Mouse (Mus musculus): ENCODE measurements around the gene Gm10639.
"Not testable (repeated sequence)": the region's sequence is repeated elsewhere in the genome, so short reads cannot be mapped to it uniquely, and the experiment has no call there.

Gm10639 gene

GRCm38 (mm10) chr9:78289723-78290122 is at the start of gene Gm10639:
TSS of gene Gm10639 (plus strand) at chr9:78289923.
- DNase-seq = not testable (repeated sequence)

DNA sequence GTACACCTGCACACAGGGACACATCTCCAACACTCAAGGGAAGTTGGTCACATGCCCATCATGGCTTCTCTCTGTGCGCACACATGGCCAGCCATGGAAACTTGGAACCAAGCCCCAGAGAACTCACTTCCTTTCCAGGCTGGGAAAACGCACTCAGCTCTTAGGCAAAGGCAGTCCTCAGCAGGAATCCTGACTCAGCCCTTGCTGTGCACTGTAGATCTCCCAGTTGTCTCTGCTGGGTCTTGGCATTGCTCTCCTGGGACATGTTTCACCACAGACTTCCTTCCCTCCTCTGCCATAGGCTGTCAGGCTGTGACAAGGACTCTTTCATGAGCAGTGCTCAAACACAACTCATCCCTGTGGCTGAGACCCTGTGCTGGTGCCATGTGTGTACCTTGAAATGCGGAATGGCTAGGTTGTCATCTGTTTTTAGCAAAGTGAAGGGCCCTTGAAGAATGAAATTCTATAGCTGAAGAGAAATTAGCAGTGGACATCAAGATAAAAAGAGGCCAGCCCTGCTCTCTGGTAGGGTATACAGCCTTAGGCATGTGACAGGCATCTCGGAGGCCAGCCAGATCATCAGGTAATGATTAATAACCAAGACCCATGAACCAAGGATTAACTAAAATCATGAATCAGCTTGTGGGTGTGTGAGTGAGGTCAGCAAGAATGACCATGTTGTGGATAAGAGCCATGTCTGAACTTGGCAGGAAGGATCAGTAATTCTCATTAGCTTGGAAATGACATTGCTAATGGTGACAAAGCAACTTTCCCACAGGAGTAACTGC is 33.8 kb upstream of the Gm10639 start:
- DNase-seq = not testable (repeated sequence)

DNA sequence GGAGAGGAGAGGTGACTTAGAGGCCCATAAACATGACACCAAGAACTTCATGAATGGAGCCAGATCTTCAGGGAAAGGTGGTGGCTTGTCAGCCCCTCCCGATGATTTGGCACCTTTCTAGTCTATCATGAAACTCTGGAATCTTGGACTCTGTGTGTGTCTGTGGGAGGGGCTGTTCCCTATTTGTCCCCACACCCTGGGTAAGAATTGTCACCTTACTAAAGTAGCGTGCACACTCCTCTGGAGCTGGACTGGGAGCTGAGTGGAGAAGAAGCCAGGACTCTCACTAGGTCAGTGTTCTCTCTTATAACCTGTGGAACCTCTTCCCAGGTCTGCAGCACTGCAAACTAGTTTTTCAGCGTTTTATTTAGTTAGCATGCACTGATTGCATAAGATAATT is 32.8 kb upstream of the Gm10639 start, which contains the start of gene Gm3776:
TSS of gene Gm3776 (plus strand) at position 216 of the 400 bp plus-strand sequence.
- DNase-seq = not testable (repeated sequence)

GRCm38 (mm10) chr9:78259688-78260087 is 30.0 kb upstream of the Gm10639 start:
- DNase-seq = peak; percentile 38 to 63

DNA sequence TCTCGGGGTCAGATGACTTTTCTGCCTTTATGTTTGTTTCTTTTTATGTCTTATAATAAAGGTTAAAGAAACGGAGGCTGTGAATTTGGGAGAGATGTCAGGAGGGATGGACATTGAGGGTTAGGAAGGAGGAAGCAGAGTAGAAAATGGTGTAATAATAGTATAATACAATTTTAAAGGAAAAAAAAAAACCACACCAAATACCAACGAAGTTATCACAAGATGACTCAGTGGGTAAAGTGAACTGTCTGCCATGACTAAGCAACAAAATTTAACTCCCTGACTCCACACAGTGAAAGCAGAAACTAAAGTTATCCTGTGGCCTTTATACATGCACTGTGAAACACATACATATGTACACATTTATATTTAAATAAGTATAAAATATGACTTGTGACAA is 18.8 kb upstream of the Gm10639 start:
- DNase-seq = not testable (repeated sequence)

- DNase-seq = not testable (repeated sequence)
These were observed 7.6 kb upstream of the Gm10639 start for GRCm38 (mm10) chr9:78282002-78282711.

- DNase-seq = not testable (repeated sequence)
These were observed 660 bp upstream of the Gm10639 start for GRCm38 (mm10) chr9:78289063-78289462.

- DNase-seq = not testable (repeated sequence)
These were observed 2.7 kb downstream of the Gm10639 start for GRCm38 (mm10) chr9:78292462-78292861.

GRCm38 (mm10) chr9:78293683-78294082 is 4.0 kb downstream of the Gm10639 start:
- DNase-seq = not testable (repeated sequence)

GRCm38 (mm10) chr9:78294781-78295180 is 5.1 kb downstream of the Gm10639 start:
- DNase-seq = not testable (repeated sequence)

DNA sequence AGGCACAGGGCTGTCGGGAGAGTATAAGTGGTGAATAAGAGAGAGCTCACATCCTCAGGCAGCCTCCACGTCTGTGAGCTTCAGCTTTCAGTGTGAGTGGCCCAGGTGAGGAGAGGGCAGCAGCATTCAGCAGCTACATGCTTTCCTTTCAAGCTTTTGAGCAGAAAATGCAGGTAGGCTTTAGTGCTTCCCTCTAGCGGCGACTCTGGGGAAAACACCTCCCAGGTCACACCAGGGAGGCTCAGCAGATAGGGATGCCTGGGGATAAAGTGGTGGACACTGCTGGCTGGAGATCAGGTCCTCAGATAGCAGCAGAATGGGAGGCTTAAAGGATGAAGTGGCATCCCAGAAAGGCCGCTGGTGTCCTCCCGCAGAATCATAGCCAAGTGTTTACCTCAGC is 6.4 kb downstream of the Gm10639 start:
- peak in 1 of 2 experiments; percentile 35 for DNase-seq

DNA sequence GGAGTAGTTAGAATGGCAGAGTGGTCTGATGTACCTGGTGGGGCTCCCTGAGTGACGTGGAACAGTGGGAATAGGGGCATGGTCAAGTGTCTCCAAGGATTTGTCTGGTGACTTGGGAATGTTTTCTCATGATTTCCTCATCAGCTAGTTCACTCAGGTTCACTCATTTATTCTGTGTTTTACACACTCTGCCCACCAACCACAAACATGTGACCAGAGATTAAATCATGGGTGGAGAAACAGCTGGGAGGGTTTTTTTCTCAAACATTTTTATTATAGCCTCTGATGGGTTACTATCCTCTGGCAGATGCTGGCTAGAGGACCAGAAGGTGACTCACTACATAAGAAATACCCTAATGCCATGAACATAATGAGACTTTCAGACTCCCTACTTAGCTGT is 8.5 kb downstream of the Gm10639 start:
- DNase-seq = no peak

DNA sequence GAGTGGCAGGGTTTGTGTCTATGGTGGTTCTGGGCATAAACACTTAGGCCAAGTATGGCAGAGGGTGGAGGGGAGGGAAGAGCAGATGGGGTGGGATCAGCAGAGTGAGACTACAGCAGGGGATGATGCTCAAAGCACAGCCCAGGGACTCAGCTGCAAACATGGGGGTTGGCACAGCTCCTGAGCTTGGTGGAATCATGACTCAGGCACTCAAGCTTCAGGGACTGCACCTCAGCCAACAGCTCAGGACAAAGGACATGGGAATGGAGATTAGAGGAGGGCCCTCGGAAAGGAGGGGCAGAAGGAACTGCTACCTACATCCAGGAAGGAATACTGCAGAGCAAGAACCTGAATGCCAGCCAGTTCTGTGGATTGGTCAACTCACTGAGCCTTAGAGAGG is 9.4 kb downstream of the Gm10639 start:
- not testable (repeated sequence) for DNase-seq

DNA sequence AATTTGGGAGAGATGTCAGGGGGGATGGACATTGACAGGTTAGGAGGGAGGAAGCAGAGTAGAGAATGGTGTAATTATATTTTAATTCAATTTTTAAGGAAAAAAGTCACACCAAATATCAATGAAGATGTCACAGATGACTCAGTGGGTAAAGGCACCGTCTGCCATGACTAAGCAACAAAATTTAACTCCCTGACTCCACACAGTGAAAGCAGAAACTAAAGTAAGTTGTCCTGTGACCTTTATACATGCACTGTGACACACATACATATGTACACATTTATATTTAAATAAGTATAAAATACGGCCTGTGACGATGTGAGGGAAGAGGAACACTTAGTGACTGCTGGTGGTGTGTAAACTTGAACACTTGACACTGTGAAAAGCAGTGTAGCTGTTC is 18.4 kb downstream of the Gm10639 start:
- not testable (repeated sequence) for DNase-seq

GRCm38 (mm10) chr9:78314696-78315095 is 25.0 kb downstream of the Gm10639 start, which contains the start of gene Omt2a:
TSS of gene Omt2a (minus strand) at chr9:78314796.
- DNase-seq = no peak

GRCm38 (mm10) chr9:78319499-78319898 is 29.8 kb downstream of the Gm10639 start:
- no peak for DNase-seq

DNA sequence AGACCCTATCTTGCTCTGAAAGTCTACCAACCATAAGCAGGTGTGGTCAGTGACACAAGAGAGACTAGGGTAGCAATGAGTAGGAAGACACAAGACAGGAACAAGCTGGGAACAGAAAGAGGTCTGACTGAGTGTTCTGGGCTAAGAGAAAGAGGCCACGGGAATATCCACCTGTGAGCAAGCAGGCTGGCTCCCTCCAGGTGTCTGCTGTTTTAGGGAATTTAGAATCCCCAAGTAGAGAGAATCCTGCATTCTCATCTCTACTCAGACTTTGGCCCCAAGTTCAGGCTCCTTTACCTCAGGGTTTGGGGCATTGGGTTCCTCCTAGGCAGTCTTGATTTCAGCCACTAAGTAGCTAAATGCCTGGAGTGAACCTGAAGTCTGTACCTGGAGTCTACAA is 37.6 kb downstream of the Gm10639 start, which contains the start of gene Omt2b:
TSS of gene Omt2b (plus strand) at position 301 of the 400 bp plus-strand sequence.
- not testable (repeated sequence) for DNase-seq

- DNase-seq = not testable (repeated sequence)
These were observed 47.3 kb downstream of the Gm10639 start for GRCm38 (mm10) chr9:78337050-78337449.

GRCm38 (mm10) chr9:78340324-78340723 is 50.6 kb downstream of the Gm10639 start:
- DNase-seq = peak; percentile 26 to 44

DNA sequence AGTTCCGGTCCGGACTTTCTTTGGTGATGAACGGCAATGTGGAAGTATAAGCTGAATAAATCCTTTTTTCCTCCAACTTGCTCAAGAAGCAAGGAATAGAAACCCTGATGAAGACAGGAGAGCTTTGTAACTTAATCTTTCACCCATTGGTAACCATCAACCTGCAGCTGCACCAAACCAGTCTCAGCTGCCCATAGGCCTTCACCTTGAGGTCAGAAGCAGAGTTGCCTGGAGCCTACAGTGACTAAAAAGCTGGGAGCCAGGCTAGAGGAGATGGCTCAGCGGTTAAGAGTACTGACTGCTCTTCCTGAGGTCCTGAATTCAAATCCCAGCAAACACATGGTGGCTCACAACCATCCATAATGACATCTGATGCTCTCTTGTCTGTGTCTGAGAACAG is 52.8 kb downstream of the Gm10639 start:
- not testable (repeated sequence) for DNase-seq

DNA sequence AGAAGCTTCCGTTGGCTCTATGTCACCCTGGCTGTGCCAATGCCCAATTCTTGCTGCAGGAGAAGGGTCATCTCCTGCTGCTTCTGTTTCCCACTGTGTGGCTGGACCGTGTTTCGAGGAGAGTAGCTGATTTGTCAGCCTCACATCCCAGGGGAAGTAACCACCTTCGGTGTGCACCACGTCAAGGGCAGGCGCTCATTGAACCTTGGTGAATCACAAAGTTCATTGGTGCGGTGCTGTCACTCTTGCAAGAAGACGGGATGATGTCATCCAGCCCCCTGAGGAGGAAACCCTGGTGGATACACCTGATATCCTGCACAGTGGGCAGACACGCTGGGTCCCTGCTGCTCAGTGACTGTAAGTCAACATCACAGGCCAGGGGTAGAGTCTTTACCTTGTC is 53.3 kb downstream of the Gm10639 start:
- DNase-seq = not testable (repeated sequence)

DNA sequence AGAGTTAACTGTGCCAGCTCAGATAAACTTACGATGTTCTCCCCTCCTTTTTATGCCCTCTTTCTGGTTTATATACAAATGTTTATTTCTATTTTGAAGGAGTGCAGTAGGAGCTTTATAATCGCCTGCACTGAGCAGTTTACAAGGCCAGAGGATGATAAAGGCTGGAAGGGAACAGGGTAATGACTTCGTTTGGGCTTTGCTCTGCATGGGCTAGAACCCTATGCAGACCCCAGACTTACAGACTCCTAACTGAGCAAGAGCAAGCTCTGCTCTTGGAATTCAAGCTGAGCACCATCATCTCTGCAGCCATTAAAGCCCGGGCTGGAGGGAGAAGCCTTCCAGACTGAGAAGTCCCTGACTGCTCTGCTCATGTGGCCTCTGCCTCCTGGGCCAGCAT is 55.5 kb downstream of the Gm10639 start:
- not testable (repeated sequence) for DNase-seq

DNA sequence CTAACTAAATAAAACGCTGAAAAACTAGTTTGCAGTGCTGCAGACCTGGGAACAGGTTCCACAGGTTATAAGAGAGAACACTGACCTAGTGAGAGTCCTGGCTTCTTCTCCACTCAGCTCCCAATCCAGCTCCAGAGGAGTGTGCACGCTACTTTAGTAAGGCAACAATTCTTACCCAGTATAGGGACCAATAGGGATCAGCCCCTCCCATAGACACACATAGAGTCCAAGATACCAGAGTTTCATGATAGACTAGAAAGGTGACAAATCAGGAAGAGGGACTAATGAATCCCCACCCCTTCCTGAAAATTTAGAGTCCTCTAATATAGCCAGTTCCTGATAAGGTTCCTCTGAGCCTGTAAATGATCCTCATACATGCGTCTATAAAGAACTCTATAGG is 57.3 kb downstream of the Gm10639 start:
- DNase-seq = no peak

Data from lung, postnatal 4 days (tissue).